11 mouse cellular contexts compared by ENCODE assay signal in genomic region chr9:108139963-108140695, GRCm38 (mm10). TPM values are rescaled to one million over a fixed set of nuclear protein-coding genes. Genes with fewer than 3 reads are reported as not detected.
A peak's percentile ranks its signal among the peaks of the same experiment; 100 is the strongest.
DNase-seq lines count a peak whose midpoint lies in the region; ATAC-seq lines count a peak whose summit lies in the region.
"Had no signal": no experiment of that assay in that cellular context is flagged by ENCODE, and none has a peak within 500 bp of the region (broad histone marks: within the 10 kb centered on the region; RNA-seq: fewer than 3 reads in every experiment).

No protein-coding gene starts in this region.

- ATAC-seq in erythroid progenitor cell, adult 5-6 weeks (replicated peaks; ENCODE audit: low FRiP score, poor library complexity, severe bottlenecking), result no peak

- DNase-seq in kidney, adult 9 months, result peak; percentile 22
- DNase-seq in kidney, adult 11 months, result no peak
- peak; percentile 57 for DNase-seq in thymus, postnatal 4 days
- no peak for DNase-seq in thymus, postnatal 0 days (ENCODE audit: low spot score)
- peak; percentile 78 for DNase-seq in cerebellum, adult 9-11 months
- DNase-seq in testis, postnatal 10 days (ENCODE audit: low spot score), result no peak
- DNase-seq: gastrocnemius, postnatal 10 days; right cerebral cortex, postnatal 14 days had no signal

RNA-seq across cellular contexts. Expression of gene Apeh, which starts 45.7 kb away (rescaled TPM):
- 48.0 and 51.4 TPM in 2 replicates for polyA plus RNA-seq in thymus, postnatal 0 days (2015; fragmentation: Nextera tagmentation; extraction: Ambion mirVana)
- total RNA-seq in erythroid progenitor cell, adult 5-6 weeks (2015; ENCODE audit: low replicate concordance), result 265 and 389 TPM in 2 replicates
- 454 and 497 TPM in 2 replicates for total RNA-seq in erythroid progenitor cell, adult 5-6 weeks (2017; ENCODE audit: low replicate concordance)

RNA-seq across cellular contexts. Expression of gene Bsn, which starts 50.1 kb away (rescaled TPM):
- 1.9 and 2.0 TPM in 2 replicates for polyA plus RNA-seq in thymus, postnatal 0 days (2015; fragmentation: Nextera tagmentation; extraction: Ambion mirVana)
- total RNA-seq in erythroid progenitor cell, adult 5-6 weeks (2015; ENCODE audit: low replicate concordance), result under 0.01 and 0.42 TPM in 2 replicates
- 1.5 TPM in 1 of 2 replicates, not detected in the other for total RNA-seq in erythroid progenitor cell, adult 5-6 weeks (2017; ENCODE audit: low replicate concordance)

RNA-seq across cellular contexts. Expression of gene Rnf123, which starts 57.0 kb away (rescaled TPM):
- 27.9 and 37.9 TPM in 2 replicates for polyA plus RNA-seq in thymus, postnatal 0 days (2015; fragmentation: Nextera tagmentation; extraction: Ambion mirVana)
- 1,337 and 1,464 TPM in 2 replicates for total RNA-seq in erythroid progenitor cell, adult 5-6 weeks (2015; ENCODE audit: low replicate concordance)
- total RNA-seq in erythroid progenitor cell, adult 5-6 weeks (2017; ENCODE audit: low replicate concordance), result 890 and 970 TPM in 2 replicates

RNA-seq across cellular contexts. Expression of gene Mst1, which starts 59.9 kb away (rescaled TPM):
- polyA plus RNA-seq in thymus, postnatal 0 days (2015; fragmentation: Nextera tagmentation; extraction: Ambion mirVana), result 1.5 and 3.1 TPM in 2 replicates
- 22.0 and 63.3 TPM in 2 replicates for total RNA-seq in erythroid progenitor cell, adult 5-6 weeks (2015; ENCODE audit: low replicate concordance)
- total RNA-seq in erythroid progenitor cell, adult 5-6 weeks (2017; ENCODE audit: low replicate concordance), result 7.7 and 14.1 TPM in 2 replicates
- total RNA-seq: heart, postnatal 25 days; left cerebral cortex, postnatal 36 days had no signal

Comparison
In these comparisons a context has a peak if more than half of its experiments do, and no peak if none do; other contexts are left out.
1. DNase-seq: peak in kidney, adult 9 months (single experiment), thymus, postnatal 4 days (single experiment) and cerebellum, adult 9-11 months (single experiment); none in kidney, adult 11 months (single experiment), thymus, postnatal 0 days (single experiment) and testis, postnatal 10 days (single experiment).